Mouse (Mus musculus): ENCODE measurements around the gene Dixdc1. TPM values are rescaled to one million over a fixed set of nuclear protein-coding genes. Genes with fewer than 3 reads are reported as not detected.

Gene Dixdc1
- polyA plus RNA-seq, 1 experiment from 2014 or later, result 31.6 TPM

DNA sequence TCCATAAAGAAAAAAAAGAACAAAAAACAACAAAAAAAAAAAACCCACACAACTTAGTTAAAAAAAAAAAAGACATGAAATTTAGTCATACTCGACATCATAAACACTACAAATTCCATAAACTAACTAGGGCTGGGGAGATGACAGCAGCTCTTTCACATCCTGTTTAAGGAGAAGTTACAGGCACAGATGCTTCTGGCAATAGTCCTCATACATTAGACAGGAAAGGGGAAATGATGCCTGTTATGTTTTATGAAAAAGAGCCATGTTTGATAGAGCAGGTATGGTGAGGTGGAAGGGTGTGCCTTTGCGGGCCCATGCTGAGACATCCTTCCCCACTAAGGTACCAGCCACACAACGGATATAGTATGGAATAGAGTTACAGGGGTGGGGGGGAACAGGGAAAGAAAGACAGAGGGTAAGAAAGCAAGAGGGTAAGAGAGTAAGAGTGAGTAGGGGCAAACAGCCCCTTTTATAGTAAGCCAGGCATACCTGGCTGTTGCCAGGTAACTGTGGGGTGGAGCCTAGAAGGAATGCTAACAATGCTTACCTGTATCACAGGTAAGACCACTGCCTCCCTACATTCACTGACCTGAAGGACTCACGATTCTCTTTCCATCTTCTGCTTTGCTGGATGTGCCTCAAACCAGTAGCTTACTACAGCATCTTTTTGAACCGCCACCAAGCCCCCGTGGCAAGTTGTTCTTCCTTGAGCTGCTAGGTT lies 22.4 kb upstream of the Dixdc1 start:
- Histone ChIP-seq H3K4me3 (no peak overlapping the region), H3K36me3 (replicated peaks) (no peaks in the 10 kb centered on the region), H3K4me1 (no peaks in the 10 kb centered on the region), H3K27me3 (replicated peaks; ENCODE audit: low read depth, poor library complexity, severe bottlenecking) (no peaks in the 10 kb centered on the region), H3K9me3 (no peaks in the 10 kb centered on the region), H3K27ac (replicated peaks) (no peak overlapping the region)
- 65% methylated on average over 6 of the region's 6 CpGs for WGBS
- DNase-seq (ENCODE audit: low spot score), result no peak

- peaks cover 5% of the 10 kb centered on the region for H3K27me3 ChIP-seq (replicated peaks; ENCODE audit: low read depth, poor library complexity, severe bottlenecking)
- DNase-seq (ENCODE audit: low spot score), result no peak
- no peak overlapping the region for H3K4me3 ChIP-seq
- no peak overlapping the region for H3K27ac ChIP-seq (replicated peaks)
- no peaks in the 10 kb centered on the region for H3K36me3 ChIP-seq (replicated peaks)
- no peaks in the 10 kb centered on the region for H3K9me3 ChIP-seq
- H3K4me1 ChIP-seq, result peaks cover 9% of the 10 kb centered on the region
- 61% methylated on average over 5 of the region's 5 CpGs for WGBS
These were observed 17.4 kb upstream of the Dixdc1 start for GRCm38 (mm10) chr9:50756711-50757110.

- Histone ChIP-seq H3K4me3 (no peak overlapping the region), H3K36me3 (replicated peaks) (no peaks in the 10 kb centered on the region), H3K9me3 (no peaks in the 10 kb centered on the region), H3K27ac (replicated peaks) (no peak overlapping the region), H3K4me1 (peaks cover 26% of the 10 kb centered on the region), H3K27me3 (replicated peaks; ENCODE audit: low read depth, poor library complexity, severe bottlenecking) (peaks cover 12% of the 10 kb centered on the region)
- DNase-seq (ENCODE audit: low spot score), result no peak
- 76% methylated on average over 7 of the region's 7 CpGs for WGBS
These were observed 14.6 kb upstream of the Dixdc1 start for GRCm38 (mm10) chr9:50753947-50754346.

- DNase-seq (ENCODE audit: low spot score), result no peak
- no peaks in the 10 kb centered on the region for H3K36me3 ChIP-seq (replicated peaks)
- no peak overlapping the region for H3K27ac ChIP-seq (replicated peaks)
- peaks cover 19% of the 10 kb centered on the region for H3K27me3 ChIP-seq (replicated peaks; ENCODE audit: low read depth, poor library complexity, severe bottlenecking)
- H3K4me3 ChIP-seq, result no peak overlapping the region
- WGBS, result 74% methylated on average over 17 of the region's 17 CpGs
- no peaks in the 10 kb centered on the region for H3K9me3 ChIP-seq
- peaks cover 26% of the 10 kb centered on the region for H3K4me1 ChIP-seq
These were observed 13.7 kb upstream of the Dixdc1 start for GRCm38 (mm10) chr9:50752784-50753615.

DNA sequence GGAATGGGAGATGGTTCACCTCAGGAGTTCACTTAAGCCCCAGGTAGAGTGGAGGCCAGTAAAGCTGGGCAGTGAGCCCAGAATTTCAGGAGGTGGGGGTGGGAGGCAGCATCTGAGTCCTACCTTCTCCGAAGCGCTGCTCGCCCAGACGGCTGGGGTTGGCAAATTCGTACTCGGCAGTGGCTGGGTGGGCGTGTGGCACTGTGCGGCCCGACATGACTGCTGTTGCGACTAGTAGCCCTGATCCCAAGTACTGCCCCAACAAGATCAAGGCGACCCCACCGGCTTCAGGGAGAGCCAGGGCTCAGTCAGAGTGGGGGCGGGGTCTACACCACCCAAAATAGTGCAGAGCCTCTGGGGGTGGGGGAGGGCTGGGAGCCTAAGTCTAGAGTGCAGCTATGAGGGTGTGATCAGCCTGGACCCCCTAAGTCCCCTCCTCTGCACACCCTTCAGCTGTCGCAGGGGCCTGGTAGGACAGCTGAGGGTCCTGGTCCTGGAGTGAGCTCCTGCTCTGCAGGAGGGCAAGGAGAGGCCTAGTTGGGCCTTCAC lies 12.8 kb upstream of the Dixdc1 start, which contains the start of gene Hspb2:
Gene Hspb2 (minus strand): TSS at position 301 of the 549 bp plus-strand sequence.
- no peak within 1 kb of the TSS for H3K4me3 ChIP-seq
- H3K27me3 ChIP-seq (replicated peaks; ENCODE audit: low read depth, poor library complexity, severe bottlenecking), result peaks cover 27% of the 10 kb centered on the region
- 72% methylated on average over 14 of the region's 14 CpGs for WGBS
- no peaks in the 10 kb centered on the region for H3K9me3 ChIP-seq
- DNase-seq (ENCODE audit: low spot score), result no peak
- peak within 1 kb of the TSS; percentile 11; the same call in 1 of the 2 replicates for H3K27ac ChIP-seq (replicated peaks)
- H3K4me1 ChIP-seq, result peaks cover 26% of the 10 kb centered on the region
- no peaks in the 10 kb centered on the region for H3K36me3 ChIP-seq (replicated peaks)

- peak within 1 kb of the TSS; percentile 11; the same call in 1 of the 2 replicates for H3K27ac ChIP-seq (replicated peaks)
- no peaks in the 10 kb centered on the region for H3K36me3 ChIP-seq (replicated peaks)
- H3K4me1 ChIP-seq, result peaks cover 30% of the 10 kb centered on the region
- peaks cover 35% of the 10 kb centered on the region for H3K27me3 ChIP-seq (replicated peaks; ENCODE audit: low read depth, poor library complexity, severe bottlenecking)
- no peak within 1 kb of the TSS for H3K4me3 ChIP-seq
- WGBS, result 72% methylated on average over 22 of the region's 22 CpGs
- no peak for DNase-seq (ENCODE audit: low spot score)
- no peaks in the 10 kb centered on the region for H3K9me3 ChIP-seq
These were observed 12.0 kb upstream of the Dixdc1 start, which contains the start of gene Cryab for GRCm38 (mm10) chr9:50751323-50751722. Gene Cryab (plus strand): TSS chr9:50751325.

GRCm38 (mm10) chr9:50750706-50751105 lies 11.4 kb upstream of the Dixdc1 start:
- peaks cover 41% of the 10 kb centered on the region for H3K27me3 ChIP-seq (replicated peaks; ENCODE audit: low read depth, poor library complexity, severe bottlenecking)
- no peak for DNase-seq (ENCODE audit: low spot score)
- no peak overlapping the region for H3K4me3 ChIP-seq
- no peaks in the 10 kb centered on the region for H3K9me3 ChIP-seq
- peaks cover 36% of the 10 kb centered on the region for H3K4me1 ChIP-seq
- WGBS, result 57% methylated on average over 6 of the region's 6 CpGs
- no peak overlapping the region for H3K27ac ChIP-seq (replicated peaks)
- no peaks in the 10 kb centered on the region for H3K36me3 ChIP-seq (replicated peaks)

DNA sequence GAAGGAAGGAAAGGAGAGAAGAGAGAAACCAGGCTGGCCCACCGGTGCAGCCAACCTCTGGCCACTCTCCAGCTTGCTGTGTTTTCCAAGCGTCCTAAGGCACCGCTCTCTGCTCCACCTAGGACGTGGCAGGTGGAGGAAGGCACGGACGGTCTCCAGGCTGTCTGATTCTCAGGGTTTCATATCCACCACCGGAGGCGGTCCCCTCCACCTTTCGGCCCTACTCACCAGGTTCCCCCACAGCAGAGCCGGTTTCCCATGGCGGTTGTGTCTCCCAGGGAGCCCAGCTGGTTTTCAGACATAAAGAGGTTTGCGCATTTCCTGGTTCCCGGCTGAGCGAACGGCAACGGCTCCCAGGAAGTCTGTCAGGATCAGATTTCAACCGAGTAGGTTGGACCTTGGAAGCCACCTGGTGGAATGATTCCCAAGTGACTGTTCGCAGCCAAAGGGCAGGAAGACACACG lies 6.9 kb upstream of the Dixdc1 start, which contains the start of gene 2310030G06Rik:
Gene 2310030G06Rik (minus strand): TSS at position 323 of the 464 bp plus-strand sequence.
- DNase-seq (ENCODE audit: low spot score), result peak; percentile 56
- Histone ChIP-seq H3K9me3 (no peaks in the 10 kb centered on the region), H3K4me3 (peak within 1 kb of the TSS; percentile 48), H3K27me3 (replicated peaks; ENCODE audit: low read depth, poor library complexity, severe bottlenecking) (peaks cover 43% of the 10 kb centered on the region), H3K4me1 (peaks cover 22% of the 10 kb centered on the region), H3K27ac (replicated peaks) (peak within 1 kb of the TSS; percentile 36), H3K36me3 (replicated peaks) (no peaks in the 10 kb centered on the region)
- 2% methylated on average over 19 of the region's 19 CpGs for WGBS

- H3K36me3 ChIP-seq (replicated peaks), result no peaks in the 10 kb centered on the region
- no peak for DNase-seq (ENCODE audit: low spot score)
- H3K4me1 ChIP-seq, result peaks cover 18% of the 10 kb centered on the region
- H3K27me3 ChIP-seq (replicated peaks; ENCODE audit: low read depth, poor library complexity, severe bottlenecking), result peaks cover 39% of the 10 kb centered on the region
- 13% methylated on average over 7 of the region's 7 CpGs for WGBS
- H3K4me3 ChIP-seq, result peak overlapping the region; percentile 48
- peak overlapping the region; percentile 36 for H3K27ac ChIP-seq (replicated peaks)
- no peaks in the 10 kb centered on the region for H3K9me3 ChIP-seq
These were observed 6.5 kb upstream of the Dixdc1 start for GRCm38 (mm10) chr9:50745806-50746205.

- no peak for DNase-seq (ENCODE audit: low spot score)
- no peaks in the 10 kb centered on the region for H3K9me3 ChIP-seq
- peaks cover 22% of the 10 kb centered on the region for H3K4me1 ChIP-seq
- H3K36me3 ChIP-seq (replicated peaks), result no peaks in the 10 kb centered on the region
- no peak overlapping the region for H3K27ac ChIP-seq (replicated peaks)
- peaks cover 32% of the 10 kb centered on the region for H3K27me3 ChIP-seq (replicated peaks; ENCODE audit: low read depth, poor library complexity, severe bottlenecking)
- WGBS, result 69% methylated on average over 2 of the region's 2 CpGs
- no peak overlapping the region for H3K4me3 ChIP-seq
These were observed 3.4 kb upstream of the Dixdc1 start for GRCm38 (mm10) chr9:50742744-50743143.

DNA sequence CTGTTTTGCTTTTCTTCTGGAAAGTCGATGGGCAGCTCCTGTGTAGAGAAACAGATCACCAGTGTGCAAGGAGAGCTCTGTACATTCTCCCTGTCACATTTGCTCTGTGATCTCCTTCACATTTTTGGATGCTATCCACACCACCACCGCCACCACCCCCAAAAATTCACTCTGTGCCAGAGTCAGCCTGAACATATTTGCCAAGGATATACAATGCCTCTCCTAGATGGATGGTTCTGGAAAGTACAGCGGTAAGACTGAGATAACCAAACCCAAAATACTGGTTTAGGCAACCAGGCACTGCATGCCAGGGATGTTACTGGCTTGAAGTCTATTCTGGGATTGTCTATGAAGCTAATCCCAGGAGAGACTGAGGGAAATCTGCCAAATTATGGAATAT lies 2.9 kb upstream of the Dixdc1 start:
- Histone ChIP-seq H3K4me1 (peaks cover 22% of the 10 kb centered on the region), H3K27me3 (replicated peaks; ENCODE audit: low read depth, poor library complexity, severe bottlenecking) (peaks cover 31% of the 10 kb centered on the region), H3K27ac (replicated peaks) (no peak overlapping the region), H3K9me3 (no peaks in the 10 kb centered on the region), H3K36me3 (replicated peaks) (no peaks in the 10 kb centered on the region), H3K4me3 (no peak overlapping the region)
- no peak for DNase-seq (ENCODE audit: low spot score)
- WGBS, result 84% methylated on average over 3 of the region's 3 CpGs
